Mouse (Mus musculus) subcutaneous adipose tissue, adult 2 months (tissue): ENCODE results near the gene Birc3. TPM values are rescaled to one million over a fixed set of nuclear protein-coding genes. Genes with fewer than 3 reads are reported as not detected.

Source experiments
- polyA plus RNA-seq: library from polyadenylated mRNA; depleted of rRNA; stranded (reverse); fragments of >200 nt; gene quantifications from 2 replicates; pipeline ENCODE4 v1.2.3, GENCODE M21; 2012; ENCODE audit warnings: low replicate concordance; rRNA removed

The Birc3 gene
- polyA plus RNA-seq, result 16.1 and 21.5 TPM in 2 replicates

GRCm38 (mm10) chr9:7872775-7873439 lies at the start of gene Birc3:
Birc3 (minus strand) TSS chr9:7873186.

GRCm38 (mm10) chr9:7836905-7837805 lies 35.8 kb downstream of the Birc3 start, which contains the start of gene Birc2:
Birc2 (minus strand) TSS chr9:7837064.

Other genes with a start within 250 kb of the Birc3 start
- gene Mmp20, start 245.0 kb downstream of the Birc3 start, polyA plus RNA-seq, result not detected in 2 replicates
- gene Mmp7, start 181.1 kb downstream of the Birc3 start, polyA plus RNA-seq, result 0.19 and 4.5 TPM in 2 replicates
- gene Tmem123, start 109.1 kb downstream of the Birc3 start, polyA plus RNA-seq, result 56.3 and 102 TPM in 2 replicates
- 13.5 and 18.9 TPM in 2 replicates for gene Birc2, start 36.1 kb downstream of the Birc3 start, polyA plus RNA-seq
- 46.7 and 66.5 TPM in 2 replicates for gene Yap1, start 131.4 kb upstream of the Birc3 start, polyA plus RNA-seq
- 2.2 and 3.6 TPM in 2 replicates for gene Cfap300, start 169.6 kb upstream of the Birc3 start, polyA plus RNA-seq